Mouse (Mus musculus): ENCODE data around the gene Msh5. TPM values are rescaled to one million over a fixed set of nuclear protein-coding genes. Genes with fewer than 3 reads are reported as not detected.
A peak's percentile ranks its signal among the peaks of the same experiment; 100 is the strongest.

Gene Msh5
- polyA plus RNA-seq, 1 experiment from 2014 or later: 3.9 TPM

DNA sequence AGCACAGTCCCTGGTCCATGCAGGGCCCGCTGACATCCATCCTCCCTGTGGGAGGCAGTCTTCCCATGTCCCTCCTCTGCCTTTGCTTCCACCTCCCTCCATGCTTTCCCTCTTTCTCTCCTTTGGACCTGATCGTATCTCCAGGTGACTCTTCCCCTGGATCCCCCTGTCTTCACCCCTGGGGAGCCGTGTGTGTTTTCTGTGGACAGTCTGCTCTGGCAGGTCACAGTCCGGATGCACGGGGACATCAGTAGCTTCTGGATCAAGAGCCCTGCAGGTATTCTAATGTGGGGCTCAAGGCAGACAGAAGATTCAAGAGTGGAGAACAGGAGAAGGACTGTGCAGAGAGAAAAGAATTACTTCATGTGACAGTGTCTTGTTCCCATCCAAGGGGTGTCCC lies 23.3 kb downstream of the Msh5 start:
- Histone ChIP-seq H3K4me1 (replicated peaks; ENCODE audit: control insufficient read depth, insufficient read depth, low read length) (peaks cover 20% of the 10 kb centered on the region; the same call in 1 of the 2 replicates), H3K27ac (ENCODE audit: low read depth) (no peak overlapping the region), H3K4me2 (ENCODE audit: low read length) (no peak overlapping the region), H3K4me3 (ENCODE audit: low read depth, low read length) (no peak overlapping the region), H3K27me3 (replicated peaks; ENCODE audit: control insufficient read depth, insufficient read depth, low read length) (no peaks in the 10 kb centered on the region), H3K9ac (ENCODE audit: low read length) (no peak overlapping the region), H3K36me3 (ENCODE audit: control insufficient read depth, insufficient read depth, low read length) (no peaks in the 10 kb centered on the region), H3K9me3 (ENCODE audit: control insufficient read depth, low read length) (no peaks in the 10 kb centered on the region)
- ATAC-seq (replicated peaks; ENCODE audit: low FRiP score, low TSS enrichment, low read depth) (no peak), DNase-seq (ENCODE audit: low spot score) (no peak)
- WGBS: 76% methylated on average over 5 of the region's 5 CpGs

DNA sequence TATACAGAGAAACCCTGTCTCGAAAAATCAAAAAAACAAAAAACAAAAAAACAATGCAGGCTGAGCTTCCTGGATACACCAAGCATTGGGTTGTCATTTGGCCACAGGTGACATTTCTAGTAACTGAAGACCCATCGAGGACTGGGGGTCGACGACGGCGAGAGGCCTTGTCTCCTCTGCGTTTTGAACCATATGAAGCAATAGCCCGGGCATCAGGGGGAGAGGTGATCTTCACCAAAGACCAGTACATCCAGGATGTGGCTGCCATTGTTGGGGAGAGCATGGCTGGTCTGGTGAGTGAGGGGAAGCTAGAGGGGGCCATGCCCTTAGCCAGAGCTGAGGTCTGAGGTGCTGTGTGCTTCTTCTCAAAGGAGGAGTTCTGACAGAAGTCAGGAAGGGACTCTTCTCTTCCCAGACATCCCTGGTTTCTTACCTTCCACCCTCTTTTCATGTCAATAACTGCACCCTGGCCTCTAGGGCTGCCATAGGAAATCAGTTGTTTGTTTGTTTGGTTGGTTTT lies 23.9 kb downstream of the Msh5 start:
- H3K4me3 ChIP-seq (ENCODE audit: low read depth, low read length): no peak overlapping the region
- no peak overlapping the region for H3K9ac ChIP-seq (ENCODE audit: low read length)
- no peaks in the 10 kb centered on the region for H3K36me3 ChIP-seq (ENCODE audit: control insufficient read depth, insufficient read depth, low read length)
- WGBS: 92% methylated on average over 8 of the region's 8 CpGs
- H3K9me3 ChIP-seq (ENCODE audit: control insufficient read depth, low read length): no peaks in the 10 kb centered on the region
- DNase-seq (ENCODE audit: low spot score) (no peak), ATAC-seq (replicated peaks; ENCODE audit: low FRiP score, low TSS enrichment, low read depth) (no peak)
- no peak overlapping the region; the same call in 1 of the 2 replicates for H3K27ac ChIP-seq (ENCODE audit: low read depth)
- no peaks in the 10 kb centered on the region for H3K27me3 ChIP-seq (replicated peaks; ENCODE audit: control insufficient read depth, insufficient read depth, low read length)
- no peak overlapping the region for H3K4me2 ChIP-seq (ENCODE audit: low read length)
- H3K4me1 ChIP-seq (replicated peaks; ENCODE audit: control insufficient read depth, insufficient read depth, low read length): peaks cover 16% of the 10 kb centered on the region; the same call in 1 of the 2 replicates

DNA sequence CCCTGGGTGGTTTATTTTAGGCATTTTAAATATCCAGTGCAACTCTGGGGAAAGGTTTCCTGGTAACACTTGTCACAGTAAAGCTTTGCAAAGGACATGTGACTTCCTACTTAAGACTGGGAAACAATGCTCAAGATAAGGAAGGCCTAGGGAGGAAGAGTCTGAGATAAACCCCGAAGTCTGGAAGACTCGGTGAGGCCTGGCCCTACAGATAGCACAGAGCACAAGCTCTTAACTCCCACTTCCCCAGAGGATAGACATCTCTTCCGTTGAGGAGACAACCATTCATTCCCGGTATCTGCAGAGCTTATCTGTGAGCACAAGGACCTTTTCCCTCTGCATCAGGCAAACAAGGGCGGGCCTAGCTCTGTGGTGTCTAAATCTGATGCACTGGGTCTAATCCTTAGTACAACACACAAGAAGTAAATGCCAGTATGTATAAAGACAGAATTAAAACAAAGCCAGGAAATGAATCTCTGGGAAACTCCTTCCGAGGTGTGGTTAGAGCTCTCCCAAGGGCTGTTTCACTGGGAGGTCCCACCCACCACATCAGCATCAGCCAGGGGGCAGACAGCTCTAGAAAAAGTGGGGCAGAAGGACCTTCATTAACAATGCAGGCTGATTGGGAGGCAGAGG lies 24.6 kb downstream of the Msh5 start:
- DNase-seq (ENCODE audit: low spot score) (no peak), ATAC-seq (replicated peaks; ENCODE audit: low FRiP score, low TSS enrichment, low read depth) (no peak)
- peaks cover 10% of the 10 kb centered on the region; the same call in 1 of the 2 replicates for H3K4me1 ChIP-seq (replicated peaks; ENCODE audit: control insufficient read depth, insufficient read depth, low read length)
- H3K27me3 ChIP-seq (replicated peaks; ENCODE audit: control insufficient read depth, insufficient read depth, low read length): no peaks in the 10 kb centered on the region
- H3K9ac ChIP-seq (ENCODE audit: low read length): no peak overlapping the region
- H3K4me3 ChIP-seq (ENCODE audit: low read depth, low read length): no peak overlapping the region
- H3K27ac ChIP-seq (ENCODE audit: low read depth): peak overlapping the region; percentile 40; the same call in 1 of the 2 replicates
- H3K4me2 ChIP-seq (ENCODE audit: low read length): no peak overlapping the region
- no peaks in the 10 kb centered on the region for H3K9me3 ChIP-seq (ENCODE audit: control insufficient read depth, low read length)
- WGBS: 37% methylated on average over 6 of the region's 6 CpGs
- H3K36me3 ChIP-seq (ENCODE audit: control insufficient read depth, insufficient read depth, low read length): 0 out of 2 replicates have a peak, but pooled peaks cover 2% of the 10 kb centered on the region

DNA sequence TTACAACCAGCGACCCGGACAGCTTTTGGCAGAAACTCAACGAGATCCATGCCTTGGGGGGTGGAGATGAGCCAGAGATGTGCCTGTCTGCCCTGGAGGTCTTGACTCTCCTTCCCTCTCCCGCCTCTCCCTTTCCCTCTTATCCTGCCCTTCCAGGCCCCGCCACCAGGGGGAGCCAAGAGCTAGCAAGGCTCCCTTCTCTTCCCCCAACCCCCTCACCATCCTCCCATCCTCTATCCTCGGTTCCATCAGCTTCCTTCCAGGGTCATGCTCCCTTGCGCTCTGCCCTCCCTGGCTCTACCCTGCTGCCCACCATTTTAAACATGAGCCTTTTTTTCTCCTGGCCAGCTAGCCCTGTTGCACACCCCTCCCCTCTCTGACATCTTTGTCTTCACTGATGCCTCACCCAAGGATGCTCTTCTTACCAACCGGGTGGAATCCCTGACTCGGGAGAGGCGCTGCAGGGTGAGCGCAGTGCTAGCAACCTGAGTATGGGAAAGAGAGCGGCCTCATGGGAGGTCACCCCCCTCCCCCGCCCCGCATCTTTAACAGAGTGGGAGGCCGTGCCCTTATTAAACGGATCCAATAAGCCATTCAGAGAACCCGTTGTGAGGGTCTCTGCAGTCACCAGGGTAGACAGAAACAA lies 25.3 kb downstream of the Msh5 start:
- Histone ChIP-seq H3K4me3 (ENCODE audit: low read depth, low read length) (no peak overlapping the region), H3K36me3 (ENCODE audit: control insufficient read depth, insufficient read depth, low read length) (peaks cover 8% of the 10 kb centered on the region; the same call in 1 of the 2 replicates), H3K4me1 (replicated peaks; ENCODE audit: control insufficient read depth, insufficient read depth, low read length) (peaks cover 10% of the 10 kb centered on the region; the same call in 1 of the 2 replicates), H3K27me3 (replicated peaks; ENCODE audit: control insufficient read depth, insufficient read depth, low read length) (no peaks in the 10 kb centered on the region), H3K4me2 (ENCODE audit: low read length) (peak overlapping the region; percentile 15; the same call in 1 of the 2 replicates), H3K27ac (ENCODE audit: low read depth) (no peak overlapping the region), H3K9ac (ENCODE audit: low read length) (no peak overlapping the region), H3K9me3 (ENCODE audit: control insufficient read depth, low read length) (no peaks in the 10 kb centered on the region)
- 13% methylated on average over 17 of the region's 17 CpGs for WGBS
- 0 out of 2 replicates have a peak, but pooled peaks have one; percentile 13 for ATAC-seq (replicated peaks; ENCODE audit: low FRiP score, low TSS enrichment, low read depth)
- peak; percentile 97 for DNase-seq (ENCODE audit: low spot score)

DNA sequence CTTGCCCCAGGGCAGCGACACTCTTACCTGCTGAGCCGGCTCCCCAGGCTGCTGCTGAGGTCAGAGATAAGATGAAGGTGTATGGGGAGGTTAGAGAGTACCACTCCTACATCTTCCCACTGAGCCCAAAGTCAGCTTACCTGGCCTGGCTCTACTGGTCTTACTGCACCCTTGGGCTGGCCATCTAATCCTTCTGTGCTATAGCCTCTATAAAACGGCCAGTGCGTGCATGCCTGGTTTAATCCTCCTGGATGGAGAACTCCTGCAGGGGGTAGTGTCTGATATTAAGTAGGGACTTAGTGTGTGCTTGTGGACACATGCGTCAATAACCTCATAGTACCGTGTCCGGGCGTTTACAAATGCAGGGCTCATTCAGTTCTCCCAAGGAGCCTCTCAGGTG lies 26.0 kb downstream of the Msh5 start:
- WGBS: 85% methylated on average over 8 of the region's 8 CpGs
- peaks cover 15% of the 10 kb centered on the region for H3K36me3 ChIP-seq (ENCODE audit: control insufficient read depth, insufficient read depth, low read length)
- H3K4me3 ChIP-seq (ENCODE audit: low read depth, low read length): no peak overlapping the region
- no peak overlapping the region for H3K4me2 ChIP-seq (ENCODE audit: low read length)
- DNase-seq (ENCODE audit: low spot score): no peak
- H3K27ac ChIP-seq (ENCODE audit: low read depth): no peak overlapping the region
- no peak overlapping the region for H3K9ac ChIP-seq (ENCODE audit: low read length)
- H3K27me3 ChIP-seq (replicated peaks; ENCODE audit: control insufficient read depth, insufficient read depth, low read length): no peaks in the 10 kb centered on the region
- no peaks in the 10 kb centered on the region for H3K9me3 ChIP-seq (ENCODE audit: control insufficient read depth, low read length)
- peaks cover 10% of the 10 kb centered on the region; the same call in 1 of the 2 replicates for H3K4me1 ChIP-seq (replicated peaks; ENCODE audit: control insufficient read depth, insufficient read depth, low read length)
- no peak for ATAC-seq (replicated peaks; ENCODE audit: low FRiP score, low TSS enrichment, low read depth)

DNA sequence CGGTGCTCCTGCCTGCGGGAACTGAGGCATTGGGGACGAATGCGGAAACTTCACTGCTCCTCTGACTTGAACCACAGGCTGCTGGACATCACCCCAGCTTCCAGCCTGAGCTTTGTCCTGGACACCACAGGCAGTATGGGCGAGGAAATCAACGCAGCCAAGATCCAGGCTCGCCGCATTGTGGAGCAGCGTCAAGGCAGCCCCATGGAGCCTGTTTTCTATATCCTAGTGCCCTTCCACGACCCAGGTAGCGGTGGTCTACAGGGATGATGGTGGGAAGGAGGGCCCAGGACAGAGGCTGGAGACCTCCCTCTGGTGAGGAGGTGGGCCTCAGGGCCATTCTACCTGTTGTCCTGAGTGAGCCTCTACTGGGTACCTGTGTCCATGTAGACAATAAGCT lies 26.7 kb downstream of the Msh5 start:
- 75% methylated on average over 11 of the region's 11 CpGs for WGBS

DNA sequence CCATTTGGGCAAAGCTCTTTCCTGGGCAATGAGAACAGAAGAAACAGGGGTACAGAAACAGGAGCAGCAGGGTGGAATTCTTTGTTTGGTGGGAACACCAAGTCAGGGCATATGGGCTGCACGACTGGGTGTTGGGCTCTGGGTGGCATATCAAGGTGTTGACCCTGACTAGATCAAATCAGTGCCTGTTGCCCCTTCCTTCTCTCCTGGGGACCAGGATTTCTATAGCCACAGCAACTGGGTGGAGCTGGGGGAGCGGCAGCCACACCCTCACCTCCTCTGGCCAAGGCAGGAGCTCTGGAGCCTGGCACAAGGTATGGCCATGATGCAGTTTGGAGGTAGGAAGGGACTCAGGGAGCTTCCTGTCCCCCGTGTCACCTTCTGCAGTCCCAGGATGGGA lies 28.4 kb downstream of the Msh5 start:
- H3K9ac ChIP-seq (ENCODE audit: low read length): no peak overlapping the region
- H3K27me3 ChIP-seq (replicated peaks; ENCODE audit: control insufficient read depth, insufficient read depth, low read length): no peaks in the 10 kb centered on the region
- ATAC-seq (replicated peaks; ENCODE audit: low FRiP score, low TSS enrichment, low read depth): no peak
- peaks cover 6% of the 10 kb centered on the region; the same call in 1 of the 2 replicates for H3K4me1 ChIP-seq (replicated peaks; ENCODE audit: control insufficient read depth, insufficient read depth, low read length)
- peaks cover 39% of the 10 kb centered on the region for H3K36me3 ChIP-seq (ENCODE audit: control insufficient read depth, insufficient read depth, low read length)
- DNase-seq (ENCODE audit: low spot score): no peak
- no peak overlapping the region for H3K4me2 ChIP-seq (ENCODE audit: low read length)
- no peak overlapping the region for H3K4me3 ChIP-seq (ENCODE audit: low read depth, low read length)
- H3K9me3 ChIP-seq (ENCODE audit: control insufficient read depth, low read length): no peaks in the 10 kb centered on the region
- 70% methylated on average over 3 of the region's 3 CpGs for WGBS
- H3K27ac ChIP-seq (ENCODE audit: low read depth): no peak overlapping the region

More for the DNA sequence above, 26.7 kb downstream of the Msh5 start:
- no peak for ATAC-seq (replicated peaks; ENCODE audit: low FRiP score, low TSS enrichment, low read depth)
- Histone ChIP-seq H3K27ac (ENCODE audit: low read depth) (no peak overlapping the region), H3K9me3 (ENCODE audit: control insufficient read depth, low read length) (no peaks in the 10 kb centered on the region), H3K36me3 (ENCODE audit: control insufficient read depth, insufficient read depth, low read length) (peaks cover 22% of the 10 kb centered on the region), H3K9ac (ENCODE audit: low read length) (no peak overlapping the region), H3K4me2 (ENCODE audit: low read length) (no peak overlapping the region), H3K4me1 (replicated peaks; ENCODE audit: control insufficient read depth, insufficient read depth, low read length) (peaks cover 10% of the 10 kb centered on the region; the same call in 1 of the 2 replicates), H3K27me3 (replicated peaks; ENCODE audit: control insufficient read depth, insufficient read depth, low read length) (no peaks in the 10 kb centered on the region), H3K4me3 (ENCODE audit: low read depth, low read length) (no peak overlapping the region)
- no peak for DNase-seq (ENCODE audit: low spot score)

DNA sequence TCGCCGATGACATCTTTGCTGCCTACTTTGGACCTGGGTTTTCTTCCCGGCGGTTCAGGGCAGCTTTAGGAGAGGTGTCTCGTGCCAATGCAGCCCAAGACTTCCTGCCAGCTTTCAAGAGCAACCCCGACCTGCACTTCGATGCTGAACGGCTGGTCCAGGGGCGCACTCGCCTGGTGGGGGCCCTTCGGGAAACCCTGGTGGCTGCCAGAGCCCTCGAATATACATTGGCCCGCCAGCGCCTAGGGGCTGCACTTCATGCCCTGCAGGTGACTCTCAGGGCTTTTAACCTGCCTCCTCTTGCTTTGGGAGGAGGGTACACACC lies 28.9 kb downstream of the Msh5 start:
- no peak overlapping the region for H3K4me3 ChIP-seq (ENCODE audit: low read depth, low read length)
- no peak overlapping the region for H3K9ac ChIP-seq (ENCODE audit: low read length)
- DNase-seq (ENCODE audit: low spot score): no peak
- 67% methylated on average over 14 of the region's 14 CpGs for WGBS
- no peak overlapping the region for H3K27ac ChIP-seq (ENCODE audit: low read depth)
- H3K9me3 ChIP-seq (ENCODE audit: control insufficient read depth, low read length): no peaks in the 10 kb centered on the region
- H3K27me3 ChIP-seq (replicated peaks; ENCODE audit: control insufficient read depth, insufficient read depth, low read length): no peaks in the 10 kb centered on the region
- no peak for ATAC-seq (replicated peaks; ENCODE audit: low FRiP score, low TSS enrichment, low read depth)
- H3K4me2 ChIP-seq (ENCODE audit: low read length): no peak overlapping the region
- peaks cover 44% of the 10 kb centered on the region for H3K36me3 ChIP-seq (ENCODE audit: control insufficient read depth, insufficient read depth, low read length)
- peaks cover 6% of the 10 kb centered on the region; the same call in 1 of the 2 replicates for H3K4me1 ChIP-seq (replicated peaks; ENCODE audit: control insufficient read depth, insufficient read depth, low read length)
